Mouse (Mus musculus): ENCODE measurements at regions not wholly inside any gene's neighbourhood (a gene's known extent, or its start where the extent isn't known, plus 50 kb on each side); places are given as distances from the start of the nearest gene placed in this dataset.

DNA sequence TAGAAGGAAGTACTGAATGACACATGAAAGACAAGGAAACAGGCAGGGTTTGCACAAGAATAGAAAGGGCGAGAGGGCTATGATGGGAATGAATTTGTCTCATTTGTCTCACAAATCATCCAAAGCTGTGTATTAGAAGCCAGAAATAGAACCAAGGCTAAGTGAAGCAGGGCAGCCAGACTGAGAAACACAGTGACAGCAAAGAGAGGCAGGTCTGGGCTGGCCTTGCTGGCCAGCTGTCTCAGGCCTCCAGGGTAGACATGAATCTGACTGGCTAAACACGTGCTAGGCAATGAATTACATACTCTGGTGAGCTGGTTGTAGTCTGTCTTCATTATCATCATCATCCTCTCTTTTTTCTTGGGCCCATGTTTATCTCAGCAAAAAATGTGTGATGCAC lies 101.7 kb upstream of the 1810046K07Rik start:
- TF ChIP-seq CTCF (IDR thresholded peaks at IDR 0.05; ENCODE audit: low read depth) (no peak), EP300 (optimal IDR thresholded peaks at IDR 0.05) (no peak)

Measured in stomach, postnatal 0 days (tissue).